Mouse (Mus musculus) frontal cortex, postnatal 10 days (tissue): ENCODE results near the gene Zfp1.
"Not testable (repeated sequence)": the region's sequence is repeated elsewhere in the genome, so short reads cannot be mapped to it uniquely, and the experiment has no call there.

Source experiments
- DNase-seq, 2 experiments: peaks; one replicate each; pipeline ENCODE4 v3.0.0; 2022; ENCODE audit warnings: low spot score in 2 of 2, mixed read lengths in 1 of 2

Gene Zfp1

DNA sequence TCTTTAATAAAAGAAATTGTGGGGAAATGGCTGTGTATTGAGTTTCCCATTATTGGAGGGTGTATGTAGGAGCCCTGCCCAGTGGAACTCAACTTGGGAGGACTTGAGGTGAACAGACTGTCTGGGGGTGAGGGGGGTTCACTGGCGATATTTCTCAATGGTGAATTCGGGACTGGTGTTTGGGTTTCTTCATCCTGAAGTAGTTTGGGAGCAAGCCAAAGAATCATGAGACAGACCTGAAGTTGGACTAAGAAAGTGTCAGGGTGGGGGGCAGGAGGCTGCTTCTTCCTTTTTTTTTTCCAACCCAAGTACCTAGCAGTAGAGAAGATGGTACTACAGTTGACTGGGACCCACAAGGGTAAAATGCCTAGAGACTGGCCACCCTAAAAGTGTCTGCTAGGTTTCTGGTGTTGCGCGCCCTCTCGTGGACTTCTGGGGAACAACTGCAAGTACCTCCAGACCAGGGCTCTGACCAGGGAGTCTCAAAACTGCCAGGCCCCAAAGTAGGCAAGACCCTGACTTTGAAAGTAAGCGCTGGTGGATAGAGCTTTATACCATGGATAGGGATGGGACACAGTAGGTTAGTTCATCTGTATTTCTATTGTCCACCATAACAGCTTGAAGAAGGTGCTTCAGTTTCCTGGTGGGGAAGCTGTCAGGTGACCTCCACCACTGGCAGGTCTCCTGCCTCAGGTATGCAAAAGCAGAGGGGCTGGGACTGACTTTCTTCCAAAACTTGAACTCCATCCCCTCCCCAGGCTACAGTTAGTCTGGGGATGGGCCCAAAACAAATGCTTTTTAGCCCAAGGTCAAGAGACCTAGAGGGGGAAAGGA is 17.3 kb upstream of the Zfp1 start:
- DNase-seq = peak in 1 of 2 experiments; percentile 64

DNA sequence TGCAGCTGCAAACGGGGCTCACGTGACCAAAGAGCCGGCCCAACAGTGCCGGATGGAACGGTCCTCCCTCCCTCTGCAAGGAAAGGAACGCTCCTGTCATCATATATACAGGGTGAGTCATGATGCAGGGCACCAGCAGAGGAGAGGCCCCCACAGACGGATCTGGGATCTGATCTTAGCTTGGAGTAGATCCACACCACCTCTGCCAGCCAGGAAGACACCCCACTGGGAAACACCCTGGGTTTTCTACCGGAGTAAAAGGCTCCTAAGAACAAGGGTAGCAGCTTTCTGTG is 16.7 kb upstream of the Zfp1 start:
- no peak for DNase-seq

DNA sequence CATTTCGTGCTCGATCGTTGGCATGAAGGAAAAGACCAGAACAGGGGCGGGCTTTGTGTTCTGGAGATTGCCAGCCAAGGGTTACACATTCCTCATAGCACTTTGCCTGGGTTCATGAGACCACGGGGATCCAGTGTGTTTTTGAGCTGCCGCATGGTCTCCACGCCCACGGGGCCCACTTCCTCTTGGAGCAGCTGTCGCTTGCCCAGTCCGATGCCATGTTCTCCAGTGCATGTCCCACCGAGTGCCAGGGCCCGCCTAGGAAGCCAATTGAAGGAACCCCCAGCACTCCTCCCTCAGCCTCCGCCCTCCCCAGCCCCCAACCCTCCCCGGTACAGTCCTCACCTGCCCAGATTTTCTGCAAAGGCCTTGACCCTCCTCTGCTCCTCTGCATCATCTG is 16.3 kb upstream of the Zfp1 start:
- no peak for DNase-seq

DNA sequence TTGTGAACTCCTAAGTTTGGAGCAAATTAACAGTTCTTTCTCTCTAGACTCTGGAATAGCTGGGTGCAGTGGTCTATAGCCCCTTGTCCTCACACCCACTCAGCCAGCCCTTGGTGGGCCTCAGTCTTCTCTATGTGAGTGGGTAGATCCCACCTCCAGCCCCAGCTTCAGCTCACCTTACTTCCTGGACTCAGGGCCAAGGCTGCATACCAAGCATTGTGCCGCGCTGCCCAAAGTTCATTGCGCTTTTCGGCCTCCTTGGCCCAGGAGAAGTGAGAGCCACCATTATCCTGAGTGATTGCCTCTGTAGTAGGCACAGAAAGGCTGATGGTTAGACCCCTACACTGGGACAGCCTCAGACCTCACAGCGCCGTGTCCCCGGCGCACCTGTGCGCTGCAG is 15.3 kb upstream of the Zfp1 start:
- DNase-seq = no peak

DNA sequence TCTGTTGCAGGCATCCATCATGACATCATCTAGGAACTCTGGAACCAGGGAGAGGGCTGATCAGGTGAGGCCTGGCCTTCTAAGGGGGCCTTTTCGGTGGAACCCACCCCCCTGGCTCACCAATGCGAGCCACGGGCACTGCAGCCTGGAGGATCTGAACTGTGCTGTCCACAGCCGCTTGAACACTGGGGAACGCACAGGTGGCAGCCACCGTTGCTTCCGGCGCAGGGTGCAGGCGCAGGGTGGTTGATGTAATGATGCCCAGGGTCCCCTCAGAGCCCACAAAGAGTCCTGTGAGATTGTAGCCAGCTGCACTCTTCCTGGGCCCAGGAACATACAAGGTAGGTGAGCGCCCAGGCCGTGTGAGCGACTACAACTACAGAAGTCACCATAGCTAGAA is 14.8 kb upstream of the Zfp1 start:
- DNase-seq = no peak

DNA sequence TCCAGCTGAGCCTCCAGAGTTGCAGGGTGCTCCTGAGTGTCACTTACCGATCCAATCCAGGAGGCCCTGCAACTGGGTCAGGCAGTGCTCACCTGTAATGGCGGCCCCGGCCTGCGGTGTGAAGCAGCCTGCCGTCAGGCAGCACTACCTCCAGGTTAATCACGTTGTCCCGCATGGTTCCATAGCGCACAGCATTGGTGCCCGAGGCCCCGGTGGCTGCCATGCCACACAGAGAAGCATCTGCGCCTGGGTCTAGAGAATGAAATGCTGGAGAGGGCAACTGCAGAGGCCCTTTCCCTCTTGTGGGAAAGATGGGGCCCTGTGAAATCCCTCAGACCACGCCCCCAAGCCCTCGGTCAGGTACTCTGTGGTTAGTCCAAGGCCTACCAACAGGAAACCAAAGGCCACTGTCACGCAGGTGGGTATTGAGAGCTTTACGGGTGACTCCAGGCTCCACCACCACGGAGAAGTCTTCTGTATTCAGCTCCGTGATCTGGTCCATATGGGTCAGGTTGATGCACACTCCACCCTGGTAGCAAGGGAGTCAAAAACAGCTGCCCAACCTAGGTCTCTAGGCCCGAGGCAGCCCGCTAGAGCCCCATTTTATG is 14.2 kb upstream of the Zfp1 start:
- no peak for DNase-seq

DNA sequence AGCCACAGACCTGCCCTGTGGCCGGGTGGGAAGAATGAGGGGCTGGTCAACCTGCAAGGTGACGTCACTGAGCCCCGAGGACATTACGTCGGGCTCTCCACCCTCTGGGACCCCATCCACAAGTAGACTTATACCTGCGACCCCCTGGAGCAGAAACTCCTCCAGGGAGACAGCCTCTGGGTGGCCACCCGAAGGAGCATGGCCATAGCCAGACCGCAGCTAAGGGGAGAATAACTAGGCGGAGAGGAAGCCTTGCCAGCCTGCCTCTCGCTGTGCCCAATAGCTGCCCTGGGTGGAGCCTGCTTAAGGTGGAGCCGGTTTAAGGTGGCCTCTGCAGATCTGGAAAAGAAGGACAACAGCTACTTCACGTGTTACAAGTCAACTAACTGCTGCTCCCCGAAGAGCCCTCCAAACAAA is 13.1 kb upstream of the Zfp1 start, which contains the start of gene Ldhd:
Ldhd (minus strand) TSS at position 270 of the 417 bp plus-strand sequence.
- DNase-seq = peak in 1 of 2 experiments; percentile 48

DNA sequence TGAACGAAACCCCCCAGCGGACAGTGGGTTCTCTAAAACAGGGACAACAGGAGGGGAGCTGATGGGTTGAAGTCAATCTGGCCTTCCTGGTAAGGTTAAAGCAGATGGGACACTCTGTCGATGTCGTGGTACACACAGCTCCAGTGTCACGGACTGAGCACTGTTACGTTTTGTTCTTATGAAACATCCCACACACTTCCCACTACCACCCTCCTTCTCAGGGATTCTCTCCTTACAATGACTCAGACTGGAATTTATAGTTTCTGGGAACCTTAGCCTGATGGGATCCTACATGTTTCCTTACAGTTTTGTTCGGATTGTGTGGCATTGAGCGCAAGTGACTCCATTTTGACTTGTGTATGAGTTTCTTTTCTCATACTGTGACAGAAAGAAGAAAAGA is 11.6 kb upstream of the Zfp1 start:
- no peak for DNase-seq

DNA sequence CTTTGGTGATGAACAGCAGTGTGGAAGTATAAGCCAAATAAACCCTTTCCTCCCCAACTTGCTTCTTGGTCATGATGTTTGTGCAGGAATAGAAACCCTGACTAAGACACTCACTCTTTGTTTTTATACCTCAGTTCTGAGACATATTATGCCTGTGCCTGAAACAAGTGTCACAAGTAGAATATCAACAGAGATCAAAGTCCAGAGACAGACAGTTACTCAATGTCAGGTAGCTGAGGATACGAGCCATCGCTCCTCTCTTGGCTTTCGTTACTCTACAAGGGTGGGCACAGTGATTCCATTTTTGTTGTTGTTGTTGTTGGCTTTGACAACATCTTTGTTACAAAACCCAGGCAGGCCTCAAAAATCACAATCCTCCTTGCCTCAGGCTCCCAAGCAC is 10.2 kb upstream of the Zfp1 start:
- no peak for DNase-seq

DNA sequence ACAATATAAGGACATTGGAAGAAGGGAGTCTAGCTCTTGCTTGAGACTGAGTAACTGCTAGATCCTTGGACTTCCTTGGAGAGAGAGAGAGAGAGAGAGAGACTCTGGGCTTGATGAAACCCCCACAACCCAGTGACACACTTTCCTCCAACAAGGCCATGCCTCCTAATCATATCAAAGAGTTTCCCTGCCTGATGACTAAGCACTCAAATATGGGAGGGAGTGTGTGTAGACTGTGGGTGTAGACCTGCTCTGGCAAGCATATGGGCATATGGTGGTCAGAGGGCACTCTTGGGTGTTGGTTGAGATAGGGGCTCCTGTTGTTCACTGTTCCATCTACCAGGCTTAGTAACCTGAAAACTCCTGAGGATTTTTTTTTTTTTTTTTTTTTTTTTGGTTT is 5.1 kb upstream of the Zfp1 start:
- no peak for DNase-seq

DNA sequence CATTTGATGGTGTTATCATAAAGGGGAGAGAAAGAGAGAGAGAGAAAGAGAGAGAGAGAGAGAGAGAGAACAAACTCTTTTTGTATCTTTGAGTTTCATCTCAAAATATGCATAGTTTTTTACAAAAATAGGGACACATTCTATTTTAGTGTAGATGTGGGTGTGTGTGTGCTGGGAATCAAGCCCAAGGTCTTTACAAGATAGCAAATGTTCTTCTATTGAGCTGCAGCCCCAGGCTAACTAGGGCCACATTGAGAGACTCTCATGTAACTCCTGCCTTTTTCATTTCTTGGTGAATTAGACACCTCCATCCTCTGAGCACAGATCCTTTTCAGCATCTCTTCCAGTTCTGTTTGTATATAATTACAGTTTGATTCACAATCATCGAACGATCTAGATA is 2.1 kb upstream of the Zfp1 start:
- DNase-seq = no peak

DNA sequence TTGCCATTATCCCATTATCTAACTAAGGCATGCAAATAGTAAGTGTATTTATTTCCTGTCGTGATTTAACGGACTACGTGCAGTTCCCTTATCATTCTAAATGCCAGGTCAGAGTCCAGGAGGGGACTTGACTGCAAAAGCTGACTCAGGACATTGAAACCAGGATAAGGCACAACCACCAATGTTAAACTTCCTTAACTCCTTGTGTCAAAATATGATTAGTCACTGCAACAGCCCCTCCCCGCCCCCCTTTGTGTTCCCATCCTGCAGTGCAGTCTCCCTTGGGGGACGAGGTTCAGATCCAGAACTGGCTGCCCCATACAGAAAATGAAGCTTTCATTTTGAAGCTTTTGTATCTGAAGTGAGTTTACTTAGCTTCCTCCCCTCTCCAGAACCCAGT is 705 bp upstream of the Zfp1 start:
- DNase-seq = no peak

DNA sequence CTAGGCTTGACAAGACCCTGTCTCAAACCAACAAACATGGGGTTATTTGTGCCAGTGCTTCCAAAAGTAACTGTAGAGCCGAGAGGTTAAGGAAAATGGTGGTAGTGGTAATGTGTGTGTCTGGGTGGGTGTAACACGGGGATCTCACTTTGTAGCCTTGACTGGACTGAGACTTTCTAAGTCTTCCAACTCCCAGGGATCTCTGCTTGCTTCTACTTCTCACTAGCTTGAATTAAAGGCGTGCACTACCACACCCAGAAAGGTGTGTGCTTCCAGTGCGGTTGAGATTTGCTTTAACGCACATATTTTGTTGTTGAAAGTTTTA is 300 bp upstream of the Zfp1 start:
- no peak for DNase-seq

DNA sequence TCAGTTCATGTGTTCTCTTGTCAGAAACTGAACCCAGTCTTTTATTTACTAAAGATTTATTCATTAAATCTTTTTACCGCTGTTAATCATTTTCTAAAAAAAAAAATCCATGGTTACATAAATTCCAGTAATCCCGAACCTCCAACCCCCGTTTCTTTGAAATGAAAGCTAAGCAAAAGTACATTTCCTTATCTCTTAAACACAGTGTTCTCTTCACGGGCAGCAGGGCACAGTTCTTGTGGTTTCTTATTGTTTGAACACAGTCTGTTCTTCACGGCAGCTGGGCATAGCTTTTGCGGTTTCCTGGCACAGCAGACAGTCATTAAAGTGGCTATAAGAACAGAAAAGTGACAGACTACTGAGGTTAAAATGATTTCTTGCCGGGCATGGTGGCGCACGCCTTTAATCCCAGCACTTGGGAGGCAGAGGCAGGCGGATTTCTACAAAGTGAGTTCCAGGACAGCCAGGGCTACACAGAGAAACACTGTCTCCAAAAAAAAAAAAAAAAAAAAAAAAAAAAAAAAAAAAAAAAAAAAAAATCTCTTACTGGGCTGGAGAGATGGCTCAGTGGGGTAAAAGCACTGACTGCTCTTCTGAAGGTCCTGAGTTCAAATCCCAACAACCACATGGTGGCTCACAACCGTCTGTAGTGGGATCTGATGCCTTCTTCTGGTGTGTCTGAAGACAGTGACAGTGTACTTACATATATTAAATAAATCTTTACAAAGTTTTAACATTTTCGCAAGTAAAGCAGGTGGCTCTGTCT is 1.3 kb downstream of the Zfp1 start:
- DNase-seq = not testable (repeated sequence)

DNA sequence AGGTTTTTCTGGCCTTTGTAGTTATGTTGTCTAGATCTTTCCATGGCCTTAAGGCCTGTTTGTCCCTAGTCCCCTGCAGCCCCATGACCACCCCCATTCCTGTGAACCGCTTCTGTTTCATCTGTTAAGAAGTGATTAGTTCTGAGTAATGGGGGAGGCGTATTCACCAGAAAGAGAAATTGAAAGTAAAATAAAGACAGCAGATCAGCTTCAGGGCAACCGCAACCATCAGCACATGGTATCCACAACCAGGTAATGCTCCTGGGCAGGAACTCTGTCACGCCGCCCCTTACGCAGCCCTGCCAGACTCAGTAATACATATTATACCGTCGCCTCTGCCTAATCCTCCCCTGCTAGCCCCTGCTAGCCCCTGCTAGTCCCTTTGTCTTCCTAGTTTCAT is 2.5 kb downstream of the Zfp1 start:
- DNase-seq = no peak

DNA sequence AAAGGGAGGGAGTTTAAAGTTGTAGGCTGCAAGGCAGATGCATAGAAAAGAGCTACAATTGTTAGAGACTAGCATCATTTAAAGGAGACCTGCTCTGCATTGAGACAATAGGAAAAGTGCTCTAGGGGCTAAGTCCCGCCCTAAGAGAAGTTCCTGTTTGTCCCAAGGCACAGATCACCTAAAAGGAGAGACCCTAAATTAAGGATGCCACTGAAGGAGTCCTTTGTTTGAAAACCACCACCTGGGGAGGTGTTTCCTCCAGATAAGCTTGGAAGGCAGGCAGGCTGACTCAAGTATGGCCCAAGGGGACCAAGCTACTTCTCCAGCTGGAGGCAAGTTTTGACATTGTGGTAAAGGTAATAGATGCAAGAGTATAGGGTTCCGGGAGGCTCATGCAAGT is 5.6 kb downstream of the Zfp1 start:
- no peak for DNase-seq

DNA sequence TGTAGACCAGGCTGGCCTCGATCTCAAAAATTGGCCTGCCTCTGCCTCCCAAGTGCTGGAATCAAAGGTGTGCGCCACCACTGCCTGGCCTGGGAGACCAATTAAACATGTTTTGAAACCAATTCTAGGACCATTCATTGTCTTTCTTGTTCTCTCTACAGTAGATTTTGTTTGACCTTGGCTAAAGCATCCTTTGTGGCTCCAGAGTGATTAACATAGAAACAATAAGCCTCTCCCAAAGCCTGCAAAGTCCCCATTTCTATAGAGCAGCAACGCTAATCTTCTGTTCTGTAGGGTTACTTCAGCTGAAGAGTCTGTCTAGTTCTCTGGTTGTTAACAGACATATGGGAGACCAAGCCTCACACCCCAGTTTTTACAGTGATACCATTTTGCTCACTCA is 7.5 kb downstream of the Zfp1 start:
- DNase-seq = no peak

DNA sequence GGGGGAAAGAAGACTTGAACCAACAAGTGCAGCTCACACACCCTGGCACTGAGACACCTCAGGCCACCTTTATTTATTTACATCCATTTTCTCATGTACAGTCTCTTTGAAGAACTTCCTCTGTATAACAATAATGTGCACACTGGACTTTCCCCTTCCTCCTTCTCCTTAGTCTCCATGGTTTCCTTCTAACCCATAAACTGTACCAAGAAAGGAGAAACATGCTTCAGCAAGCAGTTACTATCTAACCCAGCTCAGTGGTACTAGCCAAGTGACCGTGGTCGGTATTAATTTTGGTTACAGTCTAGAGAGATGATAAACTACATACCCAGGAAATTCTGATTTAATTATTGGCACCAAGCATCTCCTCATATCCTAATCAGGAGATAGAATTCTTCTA is 10.3 kb downstream of the Zfp1 start:
- no peak for DNase-seq

DNA sequence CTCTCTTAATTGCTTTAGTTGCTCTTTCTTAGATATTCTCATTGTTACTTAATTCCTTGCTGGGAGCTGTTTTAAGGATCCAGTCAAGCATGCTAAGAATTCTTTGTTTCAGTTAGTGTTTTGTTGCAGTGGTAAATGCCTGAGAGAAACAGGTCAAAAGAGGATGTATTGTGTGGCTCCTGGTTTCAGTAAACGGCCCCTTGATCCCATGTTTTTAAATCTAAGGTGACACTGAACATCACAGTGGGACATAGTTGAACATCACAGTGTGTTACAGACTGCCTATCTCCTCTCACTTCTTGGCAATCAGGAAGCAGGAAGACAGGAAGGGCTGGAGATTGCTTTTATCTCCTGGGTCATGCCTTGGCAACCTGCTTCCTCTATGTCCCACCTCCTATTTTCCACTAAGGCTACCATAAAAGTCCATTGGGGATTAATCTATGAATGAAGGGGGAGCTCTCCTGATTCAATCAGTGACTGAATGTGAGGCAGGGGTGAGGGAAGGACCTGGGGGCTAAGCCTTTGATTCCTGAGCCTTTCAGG is 14.2 kb downstream of the Zfp1 start:
- DNase-seq = no peak

DNA sequence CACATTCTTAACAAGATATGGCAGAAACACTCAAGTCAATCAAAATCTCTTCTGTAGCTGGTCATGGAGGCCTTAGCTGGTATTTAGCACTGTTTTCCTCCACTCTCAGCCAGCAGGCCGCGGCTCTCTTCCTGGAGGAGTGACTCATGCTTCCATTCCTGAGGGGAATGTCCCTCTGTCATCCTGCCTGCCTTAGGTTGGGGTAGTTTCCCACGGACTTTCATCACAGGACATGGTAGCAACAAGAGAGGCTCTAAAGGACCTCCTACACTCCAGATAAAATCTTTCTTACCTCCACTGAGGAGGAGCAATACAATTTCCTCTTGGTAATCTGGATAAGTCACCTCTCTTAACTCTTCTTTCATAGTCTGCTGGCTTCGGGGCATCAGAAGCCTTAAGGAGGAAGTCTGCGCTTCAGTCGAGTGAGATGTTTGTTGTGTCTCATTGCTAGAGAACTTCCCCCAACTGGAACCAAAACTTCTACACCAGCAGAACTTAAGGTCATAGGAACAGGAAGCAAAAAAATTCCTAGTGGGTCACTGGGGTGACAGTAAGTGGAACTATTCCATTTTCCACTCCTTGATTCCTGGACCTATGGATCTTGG is 15.7 kb downstream of the Zfp1 start:
- DNase-seq = no peak

DNA sequence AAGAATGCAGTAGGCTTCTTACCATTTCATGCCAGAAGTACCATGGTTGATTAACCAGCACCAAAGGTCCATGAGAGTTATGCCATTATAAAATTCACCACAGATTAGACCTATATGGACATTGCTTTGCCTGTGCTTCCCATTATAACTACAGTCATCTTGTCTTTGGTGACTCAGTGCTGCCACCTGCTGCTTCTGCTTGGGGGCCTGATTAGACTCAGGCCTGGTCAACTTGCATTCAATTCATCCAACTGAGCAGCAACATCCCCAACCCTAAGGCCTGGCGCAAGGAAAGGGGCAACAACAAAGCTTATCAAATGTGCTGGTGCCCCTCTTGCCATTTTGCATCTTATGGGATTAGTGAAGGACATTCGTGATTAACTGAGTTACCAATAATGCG is 19.3 kb downstream of the Zfp1 start:
- peak; percentile 36 to 57 for DNase-seq

DNA sequence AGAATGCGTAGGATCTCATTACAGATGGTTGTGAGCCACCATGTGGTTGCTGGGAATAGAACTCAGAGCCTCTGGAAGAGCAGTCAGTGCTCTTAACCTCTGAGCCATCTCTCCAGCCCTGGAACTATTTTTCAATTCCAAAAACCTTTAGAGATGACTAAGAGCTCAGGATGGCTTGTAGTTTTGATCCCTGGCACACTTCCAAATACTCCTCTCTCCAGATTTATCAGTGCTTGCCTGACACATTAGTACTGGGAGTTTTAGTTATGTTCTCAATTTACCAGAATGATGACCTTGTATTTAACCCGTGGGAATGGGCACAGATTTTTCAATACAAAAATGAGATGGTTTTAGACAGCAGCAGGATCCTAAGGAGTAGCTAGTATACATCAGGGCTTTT is 23.6 kb downstream of the Zfp1 start:
- DNase-seq = no peak
